Mouse (Mus musculus) lung, postnatal 0 days (tissue): ENCODE measurements around the gene Ngdn. TPM values are rescaled to one million over a fixed set of nuclear protein-coding genes. Genes with fewer than 3 reads are reported as not detected.
"Not testable (repeated sequence)": the region's sequence is repeated elsewhere in the genome, so short reads cannot be mapped to it uniquely, and the experiment has no call there.

Experiments used
- ATAC-seq: fragments of 200-750 bp; cut with Nextera tagmentation; 2 replicates; pipeline ENCODE4 v1.8.0; 2017; ENCODE audit warnings: moderate library complexity
- DNase-seq: peaks from one replicate; pipeline ENCODE4 v3.0.0-alpha.2; 2016; ENCODE audit warnings: low spot score
- H3K27ac ChIP-seq: fragments of 300-500 bp; sonication (generic); 2 replicates; pipeline ENCODE4 v1.5.1; 2014; ENCODE audit warnings: antibody characterized with exemption, mild to moderate bottlenecking, low read length, mixed read lengths
- H3K27me3 ChIP-seq: fragments of 300-500 bp; sonication (generic); replicated peaks from 2 replicates; pipeline ENCODE4 v1.6.1; 2014; ENCODE audit warnings: low read length, mixed read lengths; ENCODE audit not compliant: insufficient read depth
- H3K36me3 ChIP-seq: fragments of 300-500 bp; sonication (generic); 2 replicates; pipeline ENCODE4 v1.6.1; 2014; ENCODE audit warnings: low read length, mixed read lengths; ENCODE audit not compliant: insufficient read depth
- H3K4me1 ChIP-seq: fragments of 300-500 bp; sonication (generic); 2 replicates; pipeline ENCODE4 v1.6.1; 2014; ENCODE audit warnings: antibody characterized with exemption, low read depth, low read length, mixed read lengths; ENCODE audit not compliant: insufficient read depth
- H3K4me2 ChIP-seq: fragments of 300-500 bp; sonication (generic); replicated peaks from 2 replicates; pipeline ENCODE4 v1.6.1; 2014; ENCODE audit warnings: low read depth, mild to moderate bottlenecking, low read length, moderate library complexity, mixed read lengths
- H3K4me3 ChIP-seq: fragments of 300-500 bp; sonication (generic); 2 replicates; pipeline ENCODE4 v1.5.1; 2014; ENCODE audit warnings: low read depth, low read length
- H3K9ac ChIP-seq: fragments of 300-500 bp; sonication (generic); replicated peaks from 2 replicates; pipeline ENCODE4 v1.6.1; 2014; ENCODE audit warnings: low read depth, mild to moderate bottlenecking
- H3K9me3 ChIP-seq: fragments of 300-500 bp; sonication (generic); 2 replicates; pipeline ENCODE4 v1.6.1; 2016; ENCODE audit warnings: low read length, mixed read lengths
- CTCF ChIP-seq: IDR thresholded peaks from 2 replicates; pipeline ENCODE4 v1.5.1; 2016; ENCODE audit warnings: antibody characterized with exemption, mild to moderate bottlenecking
- EP300 ChIP-seq: IDR thresholded peaks from 2 replicates; pipeline ENCODE4 v1.6.1; 2016; ENCODE audit warnings: antibody characterized with exemption, mild to moderate bottlenecking, control low read depth
- WGBS: fragments of 180-500 bp; shearing (Covaris S2); extraction: QIAGEN DNeasy Blood & Tissue Kit; methylation state at CpG from one replicate; pipeline ENCODE4 v1.1.7; 2014; 5-methylcytosine and 5-hydroxymethylcytosine counted together
- polyA plus RNA-seq: library from polyadenylated mRNA; unstranded; fragments of >200 nt; fragmentation: Nextera tagmentation; extraction: Ambion mirVana; gene quantifications from 2 replicates; pipeline ENCODE4 v1.2.1, GENCODE M21; 2015

The Ngdn gene
- polyA plus RNA-seq, 1 experiment from 2014 or later: 62.8 TPM

DNA sequence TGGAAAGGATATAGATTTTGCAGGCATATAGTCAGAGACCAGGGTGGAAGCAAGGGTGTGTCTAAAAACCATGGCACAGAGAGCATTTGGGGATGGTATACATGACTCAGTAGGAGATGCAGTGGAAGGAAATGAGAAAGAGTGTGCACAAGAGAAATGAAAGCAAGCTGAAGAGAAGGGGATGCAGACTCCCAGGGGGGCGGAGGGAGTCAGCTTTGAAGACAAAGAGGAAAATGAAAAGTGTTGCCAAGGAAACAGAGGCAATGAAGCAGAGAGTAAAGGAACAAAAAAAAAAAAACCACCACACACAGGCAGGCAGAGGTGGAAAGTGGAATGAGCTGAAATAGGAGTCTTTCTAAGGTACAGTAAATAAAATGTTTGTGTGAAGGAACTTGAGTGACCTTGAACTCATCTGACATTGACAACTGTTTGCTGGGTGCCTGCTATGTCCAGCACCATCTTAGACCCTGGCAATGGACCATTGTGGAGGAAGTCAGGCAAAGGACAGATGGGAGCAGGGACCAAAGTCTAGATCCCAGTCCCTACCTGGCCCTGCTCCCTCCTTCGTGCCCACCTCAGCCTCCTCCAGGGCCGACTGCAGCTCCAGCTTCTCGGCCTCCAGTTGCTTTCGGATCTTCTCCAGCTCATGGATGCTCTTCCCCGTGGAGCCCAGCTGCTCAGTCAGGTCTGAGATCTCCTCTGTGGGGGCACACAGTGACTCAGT, 41.0 kb upstream of the Ngdn start:
- ATAC-seq: no peak
- Histone ChIP-seq H3K27me3 (no peaks in the 10 kb centered on the region), H3K27ac (no peak overlapping the region), H3K9ac (no peak overlapping the region), H3K9me3 (no peaks in the 10 kb centered on the region), H3K4me2 (no peak overlapping the region), H3K4me1 (no peaks in the 10 kb centered on the region), H3K36me3 (no peaks in the 10 kb centered on the region), H3K4me3 (no peak overlapping the region)
- no peak for DNase-seq
- WGBS: 80% methylated on average over 6 of the region's 6 CpGs
- TF ChIP-seq CTCF: no peak
- no peak for TF ChIP-seq EP300

DNA sequence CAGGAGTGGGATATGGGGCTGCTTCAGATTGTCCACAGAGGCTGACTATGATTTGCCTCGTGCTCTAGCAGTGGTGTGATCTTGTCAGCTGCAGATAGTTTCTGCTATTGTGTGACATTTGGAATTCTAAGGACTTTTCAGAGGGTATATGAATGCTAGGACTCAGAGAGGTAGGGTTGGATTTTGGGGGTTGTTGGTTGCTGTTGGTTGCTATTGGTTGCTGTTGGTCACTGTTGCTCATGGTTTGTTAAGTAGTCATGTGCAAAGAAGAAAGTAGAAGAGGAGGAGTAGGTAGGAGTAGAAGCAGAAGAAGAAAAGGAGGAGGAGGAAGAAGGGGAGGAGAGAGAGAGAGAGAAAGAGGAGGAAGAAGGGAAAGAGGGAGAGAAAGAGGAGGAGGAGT, 38.6 kb upstream of the Ngdn start, which contains the start of gene Gm17428:
Gene Gm17428, plus strand, starts transcription at position 301 of the 400 bp plus-strand sequence.
- Histone ChIP-seq H3K27me3 (no peaks in the 10 kb centered on the region), H3K9ac (no peak within 1 kb of the TSS), H3K4me3 (no peak within 1 kb of the TSS), H3K36me3 (no peaks in the 10 kb centered on the region), H3K27ac (no peak within 1 kb of the TSS), H3K9me3 (no peaks in the 10 kb centered on the region), H3K4me2 (no peak within 1 kb of the TSS), H3K4me1 (no peaks in the 10 kb centered on the region)
- TF ChIP-seq CTCF (no peak), EP300 (no peak)
- DNase-seq (no peak), ATAC-seq (no peak)
- 50% methylated on average over 1 of the region's 1 CpGs for WGBS

DNA sequence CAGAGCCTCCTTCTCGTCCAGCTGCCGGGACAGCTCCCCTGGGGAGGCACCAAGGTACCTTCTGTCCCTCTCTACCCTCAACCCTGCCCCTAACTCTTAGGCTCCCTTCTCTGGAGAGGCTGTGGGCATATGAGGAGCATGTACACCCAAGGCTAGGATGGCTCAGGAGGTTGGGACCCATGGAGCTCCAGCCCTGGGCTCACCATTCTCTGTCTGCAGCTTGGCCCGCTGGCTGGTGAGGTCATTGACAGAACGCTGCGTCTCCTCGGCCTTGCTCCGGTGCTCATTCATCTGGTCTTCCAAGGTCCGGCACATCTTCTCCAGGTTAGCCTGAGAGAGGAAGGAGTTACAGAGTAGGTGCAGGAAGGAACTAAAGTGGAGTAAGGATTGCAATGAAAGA, 36.6 kb upstream of the Ngdn start:
- Histone ChIP-seq H3K9me3 (no peaks in the 10 kb centered on the region), H3K4me3 (no peak overlapping the region), H3K4me1 (no peaks in the 10 kb centered on the region), H3K27ac (no peak overlapping the region), H3K27me3 (no peaks in the 10 kb centered on the region), H3K36me3 (no peaks in the 10 kb centered on the region), H3K9ac (no peak overlapping the region), H3K4me2 (no peak overlapping the region)
- ATAC-seq: no peak
- WGBS: 83% methylated on average over 8 of the region's 8 CpGs
- no peak for TF ChIP-seq EP300
- no peak for TF ChIP-seq CTCF
- DNase-seq: no peak

DNA sequence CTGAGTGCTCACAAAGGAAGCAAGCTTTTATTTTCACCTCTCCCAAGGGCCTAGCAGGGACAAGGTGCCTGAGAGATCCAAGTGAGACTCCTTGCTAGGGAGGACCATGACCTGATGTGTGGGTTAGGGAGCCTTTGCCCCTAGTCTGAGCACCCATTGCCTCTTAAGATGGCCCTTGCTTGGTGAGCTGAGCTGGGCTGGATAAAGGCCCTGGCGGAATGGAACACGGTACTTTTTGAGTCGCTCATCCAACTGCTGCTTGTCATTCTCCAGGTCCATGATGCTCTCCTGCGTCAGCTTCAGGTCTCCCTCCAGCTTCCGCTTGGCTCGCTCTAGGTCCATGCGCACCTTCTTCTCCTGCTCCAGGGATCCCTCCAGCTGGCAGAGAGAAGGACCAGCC, 33.3 kb upstream of the Ngdn start:
- no peak overlapping the region for H3K4me3 ChIP-seq
- no peak for TF ChIP-seq EP300
- no peak for TF ChIP-seq CTCF
- 94% methylated on average over 7 of the region's 7 CpGs for WGBS
- no peaks in the 10 kb centered on the region for H3K27me3 ChIP-seq
- no peaks in the 10 kb centered on the region for H3K36me3 ChIP-seq
- DNase-seq: no peak
- no peak for ATAC-seq
- no peak overlapping the region for H3K4me2 ChIP-seq
- H3K27ac ChIP-seq: no peak overlapping the region
- H3K9me3 ChIP-seq: no peaks in the 10 kb centered on the region
- no peak overlapping the region for H3K9ac ChIP-seq
- no peaks in the 10 kb centered on the region for H3K4me1 ChIP-seq

DNA sequence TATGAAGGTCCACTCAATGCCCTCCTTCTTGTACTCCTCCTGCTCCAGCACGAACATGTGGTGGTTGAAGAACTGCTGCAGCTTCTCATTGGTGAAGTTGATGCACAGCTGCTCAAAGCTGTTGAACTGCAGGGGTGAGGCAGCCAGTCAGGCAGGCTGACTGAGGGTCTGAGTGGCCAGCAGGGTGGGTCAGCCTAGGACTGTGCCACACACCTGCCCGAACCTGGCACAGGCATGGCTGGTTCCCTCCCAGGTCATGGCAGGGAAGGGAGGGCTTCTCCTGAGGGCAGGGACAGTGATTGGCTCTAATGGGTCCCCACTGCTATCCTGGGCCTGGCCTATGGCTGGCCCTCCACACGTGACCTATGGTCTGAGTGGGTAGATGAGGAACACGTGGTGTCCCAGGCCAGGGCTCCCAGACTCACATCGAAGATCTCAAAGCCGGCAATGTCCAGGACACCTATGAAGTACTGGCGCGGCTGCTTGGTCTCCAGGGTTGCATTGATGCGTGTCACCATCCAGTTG, 26.8 kb upstream of the Ngdn start:
- not testable (repeated sequence) for DNase-seq, H3K4me2 ChIP-seq, H3K27me3 ChIP-seq, ATAC-seq, H3K9ac ChIP-seq, H3K4me3 ChIP-seq, H3K9me3 ChIP-seq, H3K36me3 ChIP-seq, H3K4me1 ChIP-seq, H3K27ac ChIP-seq
- WGBS: 90% methylated on average over 9 of the region's 9 CpGs

DNA sequence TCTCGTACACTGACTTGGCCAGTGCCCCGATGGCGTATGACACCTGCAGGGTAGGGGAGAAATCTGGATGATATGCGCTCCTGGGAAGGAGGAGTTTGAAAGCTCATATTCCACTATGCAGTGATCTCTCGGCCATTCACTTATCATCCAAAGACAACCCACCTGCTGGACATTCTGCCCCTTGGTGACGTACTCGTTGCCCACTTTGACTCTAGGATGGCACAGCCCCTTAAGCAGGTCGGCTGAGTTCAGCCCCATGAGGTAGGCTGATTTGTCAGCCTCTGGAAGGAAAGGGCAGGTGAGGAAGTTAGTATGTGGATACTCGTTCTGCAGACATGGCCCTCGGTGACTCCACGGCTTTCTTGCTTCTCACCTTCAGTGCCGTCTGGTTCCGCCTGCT, 26.4 kb upstream of the Ngdn start:
- no peak overlapping the region for H3K27ac ChIP-seq
- DNase-seq (no peak), ATAC-seq (no peak)
- H3K9me3 ChIP-seq: no peaks in the 10 kb centered on the region
- H3K9ac ChIP-seq: no peak overlapping the region
- WGBS: 84% methylated on average over 13 of the region's 13 CpGs
- no peaks in the 10 kb centered on the region for H3K36me3 ChIP-seq
- no peak overlapping the region for H3K4me2 ChIP-seq
- H3K4me3 ChIP-seq: no peak overlapping the region
- TF ChIP-seq EP300 (no peak), CTCF (no peak)
- H3K4me1 ChIP-seq: no peaks in the 10 kb centered on the region
- no peaks in the 10 kb centered on the region for H3K27me3 ChIP-seq
